Comparison of ENCODE assay signal across 9 mouse cellular contexts in genomic region chr6:17750041-17750660, GRCm38 (mm10). TPM values are rescaled to one million over a fixed set of nuclear protein-coding genes. Genes with fewer than 3 reads are reported as not detected.
DNase-seq lines count a peak whose midpoint lies in the region; ATAC-seq lines count a peak whose summit lies in the region.
"Had no signal": no experiment of that assay in that cellular context is flagged by ENCODE, and none has a peak within 500 bp of the region (broad histone marks: within the 10 kb centered on the region; RNA-seq: fewer than 3 reads in every experiment).

No protein-coding gene starts in this region.

- peak; percentile 29 for DNase-seq in cerebellum, adult 11-12 months
- no peak for DNase-seq in neural tube, embryonic 11.5 days (ENCODE audit: low spot score)
- DNase-seq in neural tube, embryonic 10.5 days (ENCODE audit: extremely low spot score, low spot score) = no peak
- peak; percentile 43 for DNase-seq in retina, postnatal 1 day
- no peak for DNase-seq in kidney, adult 18-20 months
- no peak for DNase-seq in thymus, postnatal 36 days
- DNase-seq: adrenal gland, postnatal 36 days had no signal

- H3K27me3 ChIP-seq in neural tube, embryonic 11.5 days (ENCODE audit: control insufficient read depth, insufficient read depth, low read length) = no peaks in the 10 kb centered on the region
- no peaks in the 10 kb centered on the region for H3K27me3 ChIP-seq in limb, embryonic 13.5 days

- peak overlapping the region; percentile 58 for H3K4me2 ChIP-seq in neural tube, embryonic 11.5 days (ENCODE audit: low read depth)
- peak overlapping the region; percentile 23; the same call in 1 of the 2 replicates for H3K4me2 ChIP-seq in limb, embryonic 13.5 days (replicated peaks)

- H3K27ac ChIP-seq in neural tube, embryonic 11.5 days (ENCODE audit: low read depth, low read length) = no peak overlapping the region
- no peak overlapping the region for H3K27ac ChIP-seq in limb, embryonic 13.5 days

- H3K9ac ChIP-seq in neural tube, embryonic 11.5 days (ENCODE audit: low read length) = peak overlapping the region; percentile 74
- H3K9ac ChIP-seq in limb, embryonic 13.5 days = no peak overlapping the region

- no peaks in the 10 kb centered on the region for H3K9me3 ChIP-seq in neural tube, embryonic 11.5 days (ENCODE audit: control insufficient read depth, low read length)
- H3K9me3 ChIP-seq in limb, embryonic 13.5 days = no peaks in the 10 kb centered on the region

- WGBS in neural tube, embryonic 11.5 days = 68% methylated on average over 9 of the region's 9 CpGs
- 75% methylated on average over 9 of the region's 9 CpGs for WGBS in limb, embryonic 13.5 days

- H3K4me3 ChIP-seq in neural tube, embryonic 11.5 days (ENCODE audit: low read depth, low read length) = peak overlapping the region; percentile 57
- H3K4me3 ChIP-seq in limb, embryonic 13.5 days = no peak overlapping the region

- no peak for ATAC-seq in cerebellum, adult (ENCODE audit: insufficient number of reproducible peaks, low FRiP score, low TSS enrichment)
- ATAC-seq in neural tube, embryonic 11.5 days (ENCODE audit: insufficient read depth, low FRiP score, low TSS enrichment) = no peak
- ATAC-seq in limb, embryonic 13.5 days (ENCODE audit: low FRiP score, low read depth) = no peak

- no peaks in the 10 kb centered on the region for H3K36me3 ChIP-seq in neural tube, embryonic 11.5 days (ENCODE audit: control insufficient read depth, insufficient read depth, low read length)
- H3K36me3 ChIP-seq in limb, embryonic 13.5 days = no peaks in the 10 kb centered on the region

- H3K4me1 ChIP-seq in neural tube, embryonic 11.5 days (ENCODE audit: control insufficient read depth, insufficient read depth, low read length) = peaks cover 6% of the 10 kb centered on the region; the same call in 1 of the 2 replicates
- peaks cover 12% of the 10 kb centered on the region for H3K4me1 ChIP-seq in limb, embryonic 13.5 days

RNA-seq across cellular contexts. Expression of gene St7, which starts 57.4 kb away (rescaled TPM):
- polyA plus RNA-seq in neural tube, embryonic 11.5 days (2014; fragmentation: Nextera tagmentation; extraction: Ambion mirVana) = 41.8 and 42.3 TPM in 2 replicates
- polyA plus RNA-seq in limb, embryonic 13.5 days (2015; fragmentation: Nextera tagmentation; extraction: Ambion mirVana) = 28.3 and 29.3 TPM in 2 replicates

Comparison
In these comparisons a context has a peak if more than half of its experiments do, and no peak if none do; other contexts are left out.
1. DNase-seq: peak in cerebellum, adult 11-12 months (single experiment) and retina, postnatal 1 day (single experiment); none in neural tube, embryonic 11.5 days (single experiment), neural tube, embryonic 10.5 days (single experiment), kidney, adult 18-20 months (single experiment) and thymus, postnatal 36 days (0 of 2).